Mouse (Mus musculus) gastrocnemius, postnatal 25 days (tissue): ENCODE measurements around the gene Bcar3. TPM values are rescaled to one million over a fixed set of nuclear protein-coding genes. Genes with fewer than 3 reads are reported as not detected.
A peak's percentile ranks its signal among the peaks of the same experiment; 100 is the strongest.

ENCODE experiments used
- DNase-seq: peaks from one replicate; pipeline ENCODE4 v3.0.0; 2022
- total RNA-seq, 2 experiments: library from RNA; stranded (reverse); gene quantifications; 1 replicate in 1 of 2; 2 replicates in 1 of 2; pipeline ENCODE4 v1.2.3; 2021

The Bcar3 gene
- total RNA-seq, 2 experiments from 2014 or later, result 3.4 to 4.4 TPM

DNA sequence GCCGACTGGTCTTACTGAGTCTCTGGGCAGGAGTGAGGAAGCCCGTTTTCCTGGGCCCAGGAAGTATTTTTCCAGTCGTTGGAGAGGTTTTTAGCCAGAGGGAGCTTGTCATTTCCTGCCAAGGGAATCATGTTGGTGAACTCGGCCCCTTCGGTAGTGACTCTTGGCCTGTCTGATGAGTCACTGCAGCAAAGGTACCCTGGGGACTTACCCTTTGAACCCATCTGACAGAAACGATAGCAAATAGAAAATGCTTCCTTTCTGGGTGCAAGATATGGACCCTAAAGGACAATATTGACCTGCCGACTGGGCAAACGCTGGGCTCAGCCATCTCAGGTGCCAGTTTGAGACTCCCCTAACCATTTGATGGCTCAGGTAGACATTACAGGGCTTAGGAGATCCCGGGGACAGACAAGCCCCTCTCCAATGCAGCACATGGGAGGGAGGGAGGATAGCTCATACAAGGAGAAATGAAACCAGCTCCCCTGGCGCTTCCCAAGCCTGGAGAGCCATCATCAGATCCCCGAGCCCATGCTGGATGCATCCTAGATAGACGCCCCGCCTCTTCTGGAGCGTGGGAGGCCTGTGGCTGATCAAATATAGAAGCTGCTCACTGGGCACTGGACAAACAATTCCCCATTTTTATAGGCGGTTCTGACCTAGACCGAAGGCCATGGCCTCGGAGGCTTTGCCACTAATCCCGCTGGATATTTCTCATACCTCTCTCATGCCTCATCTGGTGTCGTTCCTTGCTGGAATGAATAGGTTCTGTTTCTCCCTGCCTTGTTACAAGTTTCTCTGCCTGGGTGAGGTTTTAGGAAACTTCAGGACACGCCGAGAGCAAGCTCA, 188.2 kb downstream of the Bcar3 start:
- DNase-seq, result no peak

DNA sequence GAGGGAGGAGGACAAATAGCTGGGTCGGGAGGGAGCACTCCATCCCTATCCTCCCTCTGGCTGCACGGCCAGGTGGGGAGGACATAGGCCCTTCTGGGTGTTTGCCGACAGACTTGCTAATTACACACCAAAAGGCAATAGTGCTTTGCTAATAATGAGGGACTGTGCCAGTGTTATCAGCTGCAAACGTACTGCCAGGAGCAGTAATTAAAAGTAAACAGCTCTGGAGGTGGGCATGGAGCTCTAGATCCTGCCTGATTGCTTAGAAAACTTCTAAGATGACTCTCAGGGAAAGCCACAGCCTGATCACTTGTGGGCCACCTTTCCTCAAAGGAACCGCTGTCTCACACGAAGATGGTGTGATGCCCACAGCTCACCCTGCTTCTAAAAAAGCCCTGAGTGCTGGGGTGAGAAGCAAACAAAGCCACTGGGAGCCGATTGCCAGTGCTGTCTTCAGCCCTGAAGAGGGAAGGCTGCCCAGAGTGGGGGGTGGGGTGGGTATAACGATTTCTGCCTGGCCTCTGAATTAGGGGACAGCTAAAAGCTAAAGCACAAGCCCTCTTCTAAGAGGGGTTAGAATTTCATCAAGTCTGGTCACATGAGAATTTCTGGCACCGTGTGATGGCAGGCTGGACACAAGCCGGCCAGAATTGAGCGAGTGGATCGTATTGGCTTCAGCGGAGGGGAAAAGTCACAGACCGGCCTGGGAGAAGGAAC, 189.3 kb downstream of the Bcar3 start:
- peak; percentile 59 for DNase-seq

GRCm38 (mm10) chr3:122483783-122484130, 189.8 kb downstream of the Bcar3 start:
- DNase-seq, result no peak

GRCm38 (mm10) chr3:122484301-122484700, 190.4 kb downstream of the Bcar3 start:
- no peak for DNase-seq

DNA sequence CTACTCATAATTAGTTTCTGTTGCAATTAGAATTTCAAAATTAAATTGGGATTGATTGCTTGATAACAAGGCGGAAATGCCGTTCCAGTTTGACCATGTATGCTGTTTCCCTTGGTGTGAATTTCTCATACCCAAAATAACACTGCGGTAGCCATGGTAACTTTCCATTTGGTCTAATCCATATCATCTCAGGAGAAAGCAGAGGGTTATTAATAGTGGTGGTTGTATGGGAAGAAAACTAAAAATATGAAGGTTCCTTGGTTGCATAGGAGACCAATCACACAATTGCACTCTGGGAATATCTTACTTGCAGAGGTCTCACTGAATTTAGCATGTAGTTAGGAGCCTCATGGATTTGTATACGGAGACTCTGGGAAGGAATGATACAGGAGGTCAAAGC, 191.8 kb downstream of the Bcar3 start:
- no peak for DNase-seq

GRCm38 (mm10) chr3:122486193-122486592, 192.3 kb downstream of the Bcar3 start:
- DNase-seq, result no peak

DNA sequence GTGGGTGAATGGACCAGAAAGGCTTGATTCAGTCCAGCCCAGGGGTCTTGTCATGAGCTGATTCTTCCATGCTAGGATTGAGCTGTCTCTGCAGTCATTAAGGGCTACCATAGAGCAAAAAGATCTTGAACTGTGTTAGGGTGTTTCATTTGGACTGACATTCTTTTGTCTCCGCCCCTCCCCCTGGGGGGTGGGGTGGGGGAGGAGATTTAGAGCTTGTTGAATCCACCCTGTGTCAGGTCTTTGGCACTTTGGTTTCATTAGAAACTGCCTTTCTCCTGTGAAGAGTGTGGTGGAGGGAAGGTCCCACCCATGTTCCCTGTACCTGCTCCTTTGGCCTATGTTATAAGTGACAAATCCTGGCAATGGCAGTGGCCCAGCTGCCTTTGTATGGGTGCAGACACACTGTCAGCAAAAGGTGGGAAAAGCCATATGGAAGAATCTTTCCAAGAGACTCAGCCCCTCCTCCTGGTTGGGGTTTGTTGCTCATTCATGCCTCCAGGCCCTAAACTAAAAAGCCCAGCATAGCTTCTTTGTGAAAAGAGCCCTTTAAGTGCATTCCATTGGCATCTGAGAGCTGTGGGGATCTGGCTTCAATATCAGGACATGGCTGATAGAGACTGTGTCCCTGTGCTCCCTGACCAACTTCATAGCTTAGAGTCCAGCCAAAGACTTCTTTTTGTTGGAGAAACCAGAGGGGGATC, 194.3 kb downstream of the Bcar3 start:
- DNase-seq, result no peak

DNA sequence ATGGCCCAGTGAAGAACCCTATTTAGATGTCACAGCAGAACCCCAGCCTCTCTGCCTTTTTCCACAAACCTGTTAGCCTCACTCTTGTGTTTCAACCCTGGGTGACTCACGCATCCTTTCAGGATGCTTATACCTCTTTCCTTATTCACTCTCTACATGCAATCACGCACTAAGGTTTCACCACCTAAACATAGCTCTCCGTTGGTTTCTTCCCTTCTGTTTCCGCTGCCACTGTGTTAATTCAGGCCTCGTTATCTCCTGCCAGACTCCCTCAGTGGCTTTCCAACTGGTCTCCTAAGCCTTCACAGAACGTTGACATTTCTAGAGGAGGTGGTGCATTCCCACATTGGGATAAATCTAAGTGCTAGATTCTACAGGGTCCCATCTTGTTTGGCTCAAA, 196.6 kb downstream of the Bcar3 start:
- no peak for DNase-seq

- DNase-seq, result no peak
Observed at GRCm38 (mm10) chr3:122492006-122492405, 198.1 kb downstream of the Bcar3 start.

DNA sequence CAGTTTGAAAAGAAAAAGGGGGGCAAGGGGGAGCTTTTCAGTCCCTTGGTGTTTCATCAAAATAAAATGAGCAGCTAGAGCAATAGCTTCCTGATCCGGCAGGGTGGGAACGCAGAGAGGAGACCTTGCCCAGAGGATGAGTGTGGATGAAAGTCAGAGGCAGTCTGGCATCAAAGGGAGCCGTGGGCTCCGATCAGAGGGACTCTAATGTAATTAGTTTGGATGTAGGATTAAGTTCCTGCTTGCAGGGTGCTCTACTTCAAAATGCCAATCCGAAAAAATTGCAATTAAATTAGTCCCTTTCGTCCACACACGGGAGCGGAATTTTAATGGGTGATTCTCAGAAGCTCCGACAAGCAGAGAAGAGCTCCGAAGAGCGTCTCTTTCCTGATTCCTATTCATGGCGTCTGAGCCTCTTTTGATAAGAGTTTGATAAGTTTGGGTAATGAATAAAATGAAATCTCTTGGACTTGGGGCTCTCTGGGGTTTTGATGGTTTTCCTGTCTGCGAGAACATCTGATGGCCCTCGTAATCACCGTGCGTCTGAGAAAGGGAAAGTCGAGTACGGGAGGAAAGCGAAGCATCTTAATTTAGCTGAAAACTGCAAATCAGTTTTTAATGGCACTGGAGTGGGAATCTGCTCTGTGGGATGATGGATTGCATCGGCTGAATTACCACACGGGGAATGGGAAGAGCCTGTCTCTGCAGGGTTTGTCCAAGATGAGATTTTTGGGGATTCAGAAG, 199.1 kb downstream of the Bcar3 start:
- DNase-seq, result no peak

GRCm38 (mm10) chr3:122494764-122495163, 200.8 kb downstream of the Bcar3 start:
- no peak for DNase-seq

- peak; percentile 29 for DNase-seq
Observed at GRCm38 (mm10) chr3:122497871-122498270, 203.9 kb downstream of the Bcar3 start.

GRCm38 (mm10) chr3:122498528-122498927, 204.6 kb downstream of the Bcar3 start:
- no peak for DNase-seq

DNA sequence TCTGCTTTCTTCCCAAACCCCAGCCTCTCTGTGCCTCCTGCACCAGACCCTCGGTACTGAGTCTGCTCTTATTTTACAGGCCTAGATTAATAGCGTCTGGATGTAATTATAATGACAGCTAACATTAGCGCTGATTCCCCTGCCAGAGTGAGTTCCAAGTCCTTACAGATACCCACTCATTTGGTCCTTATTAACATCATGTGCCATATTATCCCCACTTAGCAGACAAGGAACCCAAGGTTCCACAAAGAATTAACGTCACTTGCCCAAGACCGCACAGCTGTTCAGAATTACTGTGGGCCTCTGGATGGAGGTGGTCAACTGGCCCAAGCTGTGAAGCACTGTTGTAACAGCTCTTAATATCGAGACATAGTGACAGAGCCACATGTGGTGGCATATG, 205.7 kb downstream of the Bcar3 start:
- no peak for DNase-seq

- no peak for DNase-seq
Observed at GRCm38 (mm10) chr3:122500929-122501328, 207.0 kb downstream of the Bcar3 start.

GRCm38 (mm10) chr3:122506343-122506916, 212.5 kb downstream of the Bcar3 start:
- DNase-seq, result no peak

DNA sequence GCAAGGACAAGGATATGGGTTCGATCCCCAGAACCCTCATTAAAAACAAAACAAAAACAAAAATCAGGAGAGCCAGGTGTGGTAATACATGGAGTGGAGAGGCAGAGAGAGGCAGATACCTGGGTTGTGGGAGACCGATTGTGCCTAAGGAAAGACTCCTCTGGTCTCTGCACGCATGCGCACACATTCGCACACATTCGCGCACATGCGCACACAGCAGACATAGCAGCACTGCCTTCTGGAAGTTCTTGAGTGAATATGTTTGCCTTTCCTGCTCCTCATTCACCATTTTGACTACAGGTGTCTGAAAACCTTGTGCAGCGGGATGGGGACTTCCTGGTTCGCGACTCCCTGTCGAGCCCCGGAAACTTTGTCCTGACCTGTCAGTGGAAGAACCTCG, 213.9 kb downstream of the Bcar3 start:
- no peak for DNase-seq

GRCm38 (mm10) chr3:122509084-122509483, 215.1 kb downstream of the Bcar3 start:
- peak; percentile 44 for DNase-seq

DNA sequence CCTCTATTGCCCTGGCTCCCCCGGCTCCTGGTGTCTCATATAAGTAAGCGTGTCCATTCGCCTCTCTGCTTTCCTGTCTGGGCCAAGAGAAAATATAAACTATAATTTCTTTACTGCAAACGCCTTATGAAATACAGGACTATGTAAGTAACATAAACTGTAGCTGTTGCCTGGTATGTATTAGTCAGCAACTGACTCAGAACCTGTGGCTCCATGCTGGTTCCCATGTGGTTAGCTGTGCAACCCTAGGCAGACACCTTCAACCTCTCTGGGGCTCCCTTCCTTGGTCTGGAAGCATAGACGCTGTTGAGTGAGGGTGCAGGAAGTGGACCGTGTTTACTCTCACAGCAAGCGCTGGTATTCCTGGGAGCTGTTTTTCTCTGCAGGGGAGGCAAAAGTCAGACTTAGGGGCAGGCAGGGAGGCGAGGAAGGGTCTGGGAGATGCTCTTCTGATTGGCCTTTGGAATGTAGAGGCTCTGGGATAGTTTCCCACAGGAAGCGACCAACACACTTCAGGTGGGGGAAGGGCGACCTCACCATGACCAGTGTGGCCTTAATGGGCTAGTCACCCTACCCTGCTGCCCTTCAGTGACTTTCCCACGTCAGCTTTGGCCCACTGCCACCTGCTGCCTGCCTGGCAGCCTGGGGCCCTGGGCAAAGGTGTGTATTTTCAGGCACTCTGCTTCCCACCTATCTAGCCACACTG, 215.8 kb downstream of the Bcar3 start:
- DNase-seq, result peak; percentile 30

DNA sequence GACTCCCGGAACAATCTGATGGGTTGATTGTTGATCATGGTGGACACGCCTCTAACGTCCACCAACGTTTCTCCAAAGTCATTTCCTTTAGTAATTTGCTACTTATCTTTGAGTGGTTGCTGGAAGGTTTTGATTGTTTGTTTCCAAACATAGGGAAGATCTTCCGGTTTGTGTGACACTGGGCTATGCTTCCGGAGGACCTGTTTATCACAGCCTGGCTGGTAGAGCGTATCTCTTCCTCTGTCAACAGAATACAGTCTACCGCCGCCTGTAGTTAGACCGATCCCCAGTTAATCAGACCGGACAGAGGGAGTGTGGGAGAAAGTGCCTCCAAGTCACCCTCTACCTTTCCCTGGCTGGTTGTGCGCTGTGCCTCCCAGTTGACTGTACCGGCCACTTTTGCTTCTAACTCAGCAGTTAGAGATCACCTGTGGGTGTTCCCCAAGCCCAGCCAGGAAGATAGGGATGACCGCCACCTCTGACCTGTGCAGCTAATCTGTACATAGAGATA, 216.4 kb downstream of the Bcar3 start:
- no peak for DNase-seq

DNA sequence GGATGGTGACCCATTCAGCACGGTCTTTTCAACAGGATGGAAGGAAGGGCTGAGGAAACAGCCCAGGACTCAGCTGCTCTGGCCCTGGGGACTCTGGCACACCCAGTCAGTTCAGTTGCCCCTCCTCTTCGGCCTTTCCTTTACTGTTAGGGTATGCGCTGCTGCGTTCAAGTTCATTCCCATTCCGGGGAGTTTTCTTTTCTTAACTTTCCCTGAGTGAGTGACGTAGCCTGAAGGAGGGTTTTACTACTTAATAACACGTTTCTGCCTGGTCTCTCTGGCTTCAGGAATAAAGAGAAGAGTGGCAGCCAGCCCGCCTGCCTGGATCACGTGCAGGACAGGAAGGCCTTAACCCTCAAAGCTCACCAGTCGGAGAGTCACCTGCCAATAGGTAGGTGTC, 217.0 kb downstream of the Bcar3 start:
- no peak for DNase-seq
